Mouse (Mus musculus) brain, adult 2 months (tissue): ENCODE data around the gene Dnajb12.

Source experiments
- DNase-seq: peaks from one replicate; pipeline ENCODE4 v3.0.0; 2011; ENCODE audit warnings: low read depth, low spot score

The Dnajb12 gene

DNA sequence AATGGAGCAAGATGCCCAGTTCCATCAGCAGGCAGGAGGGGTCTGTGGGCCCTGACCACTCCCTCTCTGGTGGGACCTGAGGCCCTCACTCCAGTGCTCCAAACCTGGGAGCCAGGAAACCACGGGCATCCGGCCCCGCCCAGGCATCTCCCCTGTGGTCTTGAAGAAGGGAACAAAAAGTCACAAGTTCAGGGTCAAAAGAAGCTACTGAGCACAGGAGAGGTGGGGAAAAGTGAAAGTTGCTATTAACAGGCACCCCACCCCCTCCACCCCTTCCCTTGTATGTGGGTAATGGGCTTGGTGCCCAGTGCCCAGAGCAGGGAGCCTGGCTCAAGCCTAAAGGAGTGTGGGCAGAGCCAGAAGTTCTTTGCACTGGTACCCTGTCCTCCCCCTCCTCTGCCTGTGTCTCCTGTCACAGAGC is 17.6 kb downstream of the Dnajb12 start:
- DNase-seq = no peak

DNA sequence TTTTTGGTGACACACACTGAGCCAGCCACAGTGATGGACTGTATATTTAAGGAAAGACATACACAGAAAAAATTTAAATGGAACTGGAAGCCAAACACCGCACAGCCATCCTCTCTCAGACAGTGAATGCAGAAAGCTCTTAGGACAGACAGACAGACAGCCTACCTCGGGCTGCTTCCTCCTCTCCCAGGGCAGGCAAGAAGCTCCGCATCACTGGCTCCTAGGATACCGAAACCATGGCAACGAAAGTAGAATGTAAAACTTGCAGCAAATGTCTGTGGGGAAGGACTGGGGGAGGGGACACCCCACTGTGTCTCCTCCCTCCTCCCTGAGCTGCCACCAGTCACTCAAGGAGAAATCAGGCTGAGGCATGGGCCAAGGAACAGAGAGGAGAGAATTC is 18.2 kb downstream of the Dnajb12 start:
- peak; percentile 96 for DNase-seq

DNA sequence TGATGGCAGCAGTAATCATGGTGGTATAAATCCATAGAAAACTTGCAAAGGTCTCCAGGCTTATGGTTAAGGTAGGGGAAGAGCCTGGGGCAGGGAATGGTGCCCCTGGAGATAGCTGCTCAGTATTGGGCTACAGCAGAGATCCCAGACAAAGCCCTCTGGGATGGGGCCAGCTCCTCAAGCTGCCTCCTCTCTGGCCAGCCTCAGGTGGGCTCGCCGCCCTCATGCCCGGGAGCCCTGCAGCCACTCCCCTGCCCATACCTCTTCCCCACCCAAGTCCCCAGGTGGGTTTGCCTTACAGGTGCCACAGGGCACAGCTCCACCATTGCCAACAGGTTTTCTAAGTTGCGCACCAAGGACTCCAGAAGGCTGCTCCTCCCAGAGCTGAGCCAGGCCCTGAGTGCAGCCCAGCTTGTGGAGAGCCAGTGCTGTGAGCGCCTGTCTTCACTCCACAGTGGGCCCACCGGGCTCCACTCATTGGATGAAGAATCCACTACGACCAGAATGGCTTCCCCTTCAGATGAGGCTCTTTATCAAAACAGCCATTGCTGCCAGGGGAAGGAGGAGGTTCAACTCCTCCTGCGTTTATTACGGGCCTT is 18.9 kb downstream of the Dnajb12 start:
- DNase-seq = no peak

DNA sequence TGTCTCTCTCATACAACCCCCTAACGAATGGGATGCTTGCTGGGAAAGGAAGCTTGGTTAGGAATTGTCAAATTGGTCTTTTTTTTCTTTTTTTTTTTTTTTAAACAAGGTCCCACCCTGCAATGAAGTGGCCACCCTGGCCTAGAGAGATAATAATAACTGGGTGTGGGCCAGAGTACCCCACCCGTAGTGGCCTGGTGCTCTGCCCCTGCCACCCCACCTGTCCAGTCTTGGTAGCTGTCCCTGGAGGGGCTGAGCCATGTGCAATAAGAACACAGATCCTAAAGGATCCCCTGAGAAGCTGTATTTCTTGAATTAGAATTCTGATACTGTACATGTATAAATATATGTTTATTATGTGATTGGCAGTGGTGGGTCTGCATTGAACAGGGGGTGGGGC is 19.6 kb downstream of the Dnajb12 start:
- no peak for DNase-seq

DNA sequence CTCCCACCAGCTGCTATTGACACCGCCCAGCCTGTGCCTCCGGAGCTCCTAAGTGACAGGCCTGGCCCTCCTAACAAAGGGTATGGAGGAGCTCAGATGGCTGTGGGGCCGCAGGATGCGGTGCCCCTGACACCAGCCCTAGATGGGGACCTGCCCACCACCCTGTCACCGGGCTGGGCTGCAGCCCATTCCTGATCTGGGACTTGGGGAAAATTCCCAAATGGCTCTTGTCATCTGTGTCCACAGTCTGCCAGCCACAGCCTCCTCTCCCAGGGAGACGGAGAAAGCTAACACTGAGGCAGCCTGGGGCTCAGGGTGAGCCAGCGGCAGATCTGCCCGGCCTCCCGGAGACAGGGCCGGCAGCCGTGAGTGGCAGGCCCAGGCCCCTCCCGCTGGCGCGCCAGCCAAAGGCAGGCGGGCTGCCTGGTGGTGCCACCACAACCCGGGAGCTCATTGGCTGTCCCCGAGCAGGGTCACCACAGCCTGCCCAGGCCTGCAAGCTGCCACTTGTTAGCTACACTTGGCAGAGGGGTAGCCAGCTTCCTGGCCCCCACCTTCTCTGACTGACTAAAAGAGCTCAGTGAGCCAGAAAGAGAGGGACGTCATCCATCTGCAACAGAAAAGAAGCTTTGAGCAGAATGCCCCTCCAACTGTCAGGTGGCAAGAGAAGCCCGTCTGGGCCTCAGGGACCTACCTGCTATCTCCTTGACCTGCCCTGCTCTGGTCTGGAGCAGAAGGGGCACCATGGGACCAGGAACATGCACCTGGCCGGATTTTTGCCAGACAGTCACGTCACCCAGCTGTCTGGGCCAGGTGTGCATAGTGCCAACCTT is 20.2 kb downstream of the Dnajb12 start:
- peak; percentile 99 for DNase-seq

DNA sequence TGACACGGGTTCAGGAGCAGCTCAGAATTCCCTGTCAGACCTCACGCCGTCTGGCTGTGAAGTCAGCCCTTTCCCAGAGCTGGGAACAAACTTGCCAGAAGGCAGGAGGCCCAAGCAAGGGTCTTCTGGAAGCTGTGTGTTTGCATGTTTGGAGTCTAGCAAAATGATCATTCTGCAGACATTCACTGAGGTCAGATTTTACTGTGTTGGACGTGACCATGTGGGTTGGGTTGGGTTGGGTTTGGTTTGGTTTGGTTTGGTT is 20.7 kb downstream of the Dnajb12 start:
- no peak for DNase-seq

DNA sequence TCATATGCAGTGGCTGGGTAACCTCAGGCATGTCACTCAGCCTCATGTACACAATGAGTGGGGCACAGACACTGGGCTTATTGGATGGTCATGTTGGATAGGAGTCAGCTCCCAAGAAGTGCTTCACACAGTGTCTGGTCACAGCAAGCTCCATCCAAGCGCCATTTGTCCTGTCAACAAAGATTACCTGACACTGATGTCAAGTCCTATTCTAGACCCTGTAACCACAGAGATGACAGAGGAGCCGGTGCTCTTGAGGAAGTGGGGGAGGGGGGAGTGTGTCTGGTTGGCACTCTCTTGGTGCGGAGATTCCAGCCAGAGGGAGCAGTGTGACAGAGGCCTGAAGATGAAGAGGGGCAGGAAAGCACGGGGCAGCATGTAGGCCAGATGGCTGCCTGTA is 21.6 kb downstream of the Dnajb12 start:
- DNase-seq = no peak

DNA sequence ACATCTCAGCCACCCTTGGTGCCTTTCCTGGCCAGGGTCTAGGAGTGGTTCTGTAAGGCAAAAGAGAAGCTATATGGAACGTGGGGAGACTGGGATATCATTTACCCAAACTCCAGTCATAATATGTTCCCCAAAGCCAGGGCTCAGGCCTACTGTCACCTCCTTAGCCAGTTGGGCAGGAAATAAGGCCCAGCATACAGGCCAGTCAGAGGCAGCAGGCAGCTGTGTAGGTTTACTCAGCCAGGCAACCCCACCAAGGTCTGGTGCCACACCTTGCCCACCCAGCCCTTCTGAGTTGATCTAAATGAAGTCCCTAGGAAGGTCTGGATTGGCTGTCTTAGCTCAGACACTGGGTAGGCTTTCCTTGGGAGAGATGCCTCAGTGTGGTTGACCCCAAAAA is 22.1 kb downstream of the Dnajb12 start:
- DNase-seq = no peak

DNA sequence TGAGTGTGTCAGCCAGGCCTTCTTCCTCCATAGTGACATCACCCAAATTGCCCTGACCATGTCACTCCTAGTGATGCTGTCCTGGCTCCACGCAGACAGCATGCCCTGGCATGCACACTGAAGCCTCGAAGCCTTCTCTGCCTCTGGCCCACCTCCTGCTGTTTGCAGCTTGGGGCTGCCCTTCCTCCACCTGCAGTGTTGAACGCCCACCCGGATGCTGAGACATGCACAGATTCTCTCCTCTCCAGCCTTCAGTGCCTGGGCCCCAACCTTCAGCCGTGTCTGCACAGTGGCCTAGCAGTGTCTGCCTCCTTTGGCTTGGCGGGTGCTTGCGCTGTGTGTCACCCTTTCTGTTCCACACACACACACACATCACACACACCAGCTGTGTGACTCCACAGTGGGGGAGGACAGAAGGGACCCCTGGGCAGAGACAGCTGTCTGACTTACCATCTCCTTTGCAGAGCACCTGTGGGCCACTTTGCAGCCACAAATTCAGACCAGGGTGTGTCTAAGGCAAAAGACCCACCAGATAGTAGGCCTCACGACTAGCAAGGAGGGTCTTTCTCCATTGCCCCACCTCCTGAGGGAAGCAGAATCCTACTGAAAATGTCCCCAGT is 22.7 kb downstream of the Dnajb12 start:
- DNase-seq = peak; percentile 67

DNA sequence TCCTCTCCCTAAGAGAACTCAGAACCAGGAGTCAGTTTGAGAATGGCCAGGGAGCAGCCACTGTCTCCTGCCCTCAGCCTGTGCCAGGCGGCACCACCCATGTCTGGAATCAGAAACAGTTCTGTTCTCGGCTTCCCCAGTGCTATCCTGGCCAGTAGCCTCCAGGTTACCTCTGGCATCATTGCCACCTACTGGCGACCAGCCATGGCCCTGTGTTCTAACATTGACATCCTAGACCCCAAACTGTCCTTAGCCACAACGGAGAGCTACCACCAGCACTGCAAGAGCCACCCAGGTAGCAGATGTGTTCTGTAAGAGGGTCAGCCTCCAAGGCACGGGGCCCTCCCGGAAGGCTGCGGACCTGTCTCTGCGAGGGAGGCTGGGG is 23.2 kb downstream of the Dnajb12 start:
- no peak for DNase-seq

DNA sequence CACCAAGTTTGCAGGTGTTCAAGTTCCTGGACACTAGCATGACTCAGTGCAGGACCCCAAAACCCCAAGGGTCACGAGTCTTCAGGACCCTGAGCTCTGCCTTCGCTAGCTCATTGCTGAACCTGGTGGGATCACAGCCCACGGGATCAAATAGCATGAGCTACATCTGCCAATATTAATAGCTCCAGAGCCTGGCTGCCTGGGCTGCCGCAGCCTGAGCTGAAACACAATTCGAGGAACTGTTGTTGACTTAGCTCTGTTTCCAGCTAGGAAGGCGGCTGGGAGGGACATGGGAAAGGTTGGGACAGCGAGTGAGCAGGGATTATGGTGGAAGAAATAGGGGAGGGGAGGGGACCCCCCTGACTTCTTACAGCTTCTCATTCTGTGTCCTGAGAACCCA is 23.8 kb downstream of the Dnajb12 start:
- no peak for DNase-seq

DNA sequence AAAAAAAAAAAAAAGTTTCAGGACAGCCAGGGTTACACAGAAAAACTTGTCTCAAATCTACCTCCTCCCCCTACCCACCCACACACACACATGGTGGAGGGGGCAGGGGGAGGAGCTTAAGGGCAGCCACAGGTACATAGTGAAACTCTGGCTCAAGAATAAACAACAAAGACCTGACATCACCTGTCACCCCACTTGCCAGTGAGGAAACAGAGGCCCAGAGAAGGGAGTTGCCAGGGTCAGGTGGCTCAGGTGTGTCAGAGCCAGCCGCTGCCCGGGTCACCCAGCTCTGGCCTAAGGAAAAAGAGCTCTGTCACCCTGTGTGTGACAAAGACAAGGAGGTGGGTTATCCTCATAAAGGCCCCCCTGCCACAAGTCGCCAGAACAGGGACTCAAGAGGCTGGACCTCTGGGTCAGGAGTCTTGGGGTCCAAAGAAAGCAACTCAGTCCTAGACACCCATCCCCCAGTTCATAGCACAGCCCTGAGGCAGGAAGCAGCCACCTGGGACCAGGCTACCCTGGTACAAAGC is 27.8 kb downstream of the Dnajb12 start:
- no peak for DNase-seq

DNA sequence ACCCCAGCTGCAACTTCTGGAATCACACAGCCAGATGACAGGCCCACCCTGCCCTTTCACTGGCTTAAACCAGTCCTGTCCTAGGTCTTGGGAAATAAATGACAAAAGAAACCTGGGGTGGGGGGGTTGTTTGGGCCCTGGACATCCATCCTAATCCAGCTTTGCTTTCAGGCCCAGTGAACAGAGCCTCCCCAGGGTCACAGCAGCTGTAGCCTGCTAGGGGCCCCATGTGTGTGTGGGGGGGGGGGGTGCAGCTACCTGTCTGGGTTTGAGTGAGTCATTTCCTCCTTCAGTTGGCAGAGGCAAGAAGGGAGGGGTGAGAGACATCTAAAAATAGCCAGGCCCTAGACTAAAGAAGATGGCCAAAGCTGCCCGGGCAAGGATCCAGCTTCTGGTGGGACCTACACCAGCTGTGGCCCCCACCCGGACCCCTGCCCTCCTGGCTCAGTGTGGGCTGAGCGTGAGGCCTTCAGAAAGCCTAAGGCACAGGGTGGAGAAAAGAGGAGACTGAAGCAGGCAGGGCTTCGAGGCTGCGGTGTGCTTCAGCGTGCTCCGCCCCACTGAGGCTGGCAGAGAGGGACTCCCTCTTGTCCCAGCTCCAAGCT is 28.4 kb downstream of the Dnajb12 start:
- DNase-seq = peak; percentile 80

DNA sequence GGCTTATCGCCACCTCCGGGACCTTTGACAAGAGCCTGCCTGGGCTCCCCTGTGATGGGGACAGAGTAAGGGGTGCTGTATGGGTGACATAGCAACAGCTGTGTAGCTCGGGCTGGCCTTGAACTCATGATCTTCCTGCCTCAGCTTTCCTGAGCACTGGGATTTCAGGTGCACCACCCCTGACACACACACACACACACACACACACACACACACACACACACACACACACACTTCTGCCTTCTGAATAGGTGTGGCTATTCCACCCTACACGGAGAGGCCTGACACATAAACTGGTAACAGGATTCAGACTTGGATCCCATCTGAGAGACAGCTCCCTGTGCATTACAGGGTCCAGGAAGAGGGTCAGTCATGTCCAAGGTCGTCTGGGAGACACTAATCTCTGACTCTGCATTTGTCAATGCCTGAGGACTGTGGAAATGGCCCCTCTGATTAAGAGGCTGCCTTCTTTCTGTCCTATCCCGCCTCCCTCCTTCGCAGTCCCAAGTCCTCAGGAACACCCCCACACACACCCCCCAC is 29.5 kb downstream of the Dnajb12 start:
- DNase-seq = no peak

DNA sequence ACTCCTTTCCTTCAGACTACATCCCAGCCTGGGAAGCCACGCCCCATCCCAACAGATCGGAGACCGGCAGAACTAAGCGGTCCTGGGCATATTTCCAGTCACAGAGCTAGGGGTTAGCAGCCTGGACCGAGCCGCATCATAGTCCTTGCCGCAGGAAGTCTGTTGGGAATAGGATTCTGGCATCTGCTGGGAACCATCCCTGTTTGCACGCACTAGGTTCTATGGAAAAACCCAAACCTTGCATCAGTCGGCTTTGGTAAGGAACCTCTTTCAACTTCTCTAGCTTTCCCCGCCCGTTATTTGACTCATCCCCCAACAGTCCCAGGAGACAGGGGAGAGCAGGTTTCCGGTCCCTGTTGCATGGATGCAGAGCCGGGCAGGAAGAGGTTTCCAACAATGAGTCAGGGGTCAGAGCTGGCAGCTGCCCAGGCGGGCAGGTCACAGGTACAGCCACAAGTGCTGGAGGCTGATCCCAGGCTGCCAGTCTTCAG is 30.0 kb downstream of the Dnajb12 start:
- DNase-seq = peak; percentile 68

DNA sequence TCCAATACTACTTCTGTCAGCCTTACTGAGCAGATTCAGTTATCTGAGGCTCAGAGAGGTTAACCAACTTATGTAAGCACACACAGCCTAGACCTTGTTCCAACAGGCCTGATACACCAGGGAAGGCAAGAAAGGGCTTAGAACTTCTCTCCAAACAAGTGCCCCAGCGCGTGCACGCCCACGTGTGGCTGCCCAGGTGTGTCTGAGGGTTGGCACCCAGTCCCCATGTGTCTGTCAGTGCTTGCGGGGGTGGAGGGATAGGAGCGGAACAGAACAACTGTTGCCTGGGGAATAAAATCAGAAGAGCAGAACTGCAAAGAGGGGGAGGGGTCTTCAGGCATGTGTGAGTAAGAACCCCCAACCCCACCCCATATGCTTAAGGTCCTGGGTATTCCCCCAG is 31.7 kb downstream of the Dnajb12 start:
- no peak for DNase-seq

DNA sequence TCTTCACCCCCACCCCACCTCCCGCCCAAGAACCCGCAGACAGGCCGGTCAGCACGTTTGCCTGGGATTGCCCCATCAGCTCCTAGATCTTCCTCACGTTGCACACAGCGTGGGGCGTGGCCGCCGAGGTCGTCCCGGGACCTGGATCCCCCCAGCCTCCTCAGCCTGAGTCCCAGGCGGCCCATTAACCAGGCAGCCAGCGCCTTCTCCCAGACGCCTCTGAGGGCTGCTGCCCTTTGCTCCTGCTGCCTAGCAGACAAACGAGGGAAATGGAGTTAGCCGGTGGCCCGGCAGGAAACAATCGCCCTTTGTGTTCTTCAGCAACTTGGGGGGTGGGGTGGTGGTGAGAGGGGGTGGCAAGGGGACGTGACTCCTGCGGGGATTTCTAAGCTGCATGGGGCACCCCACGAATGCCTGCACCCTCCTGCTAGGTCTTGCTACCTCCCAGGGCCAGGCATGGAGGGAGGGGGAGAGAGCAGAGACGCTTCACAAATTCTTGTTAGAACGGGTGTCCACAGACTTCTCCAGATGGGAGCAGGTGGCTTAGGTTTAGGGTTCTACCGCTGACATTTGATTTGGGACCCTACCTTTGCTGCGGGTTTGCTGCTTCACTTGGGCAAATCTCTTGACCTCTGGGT is 32.3 kb downstream of the Dnajb12 start:
- no peak for DNase-seq

DNA sequence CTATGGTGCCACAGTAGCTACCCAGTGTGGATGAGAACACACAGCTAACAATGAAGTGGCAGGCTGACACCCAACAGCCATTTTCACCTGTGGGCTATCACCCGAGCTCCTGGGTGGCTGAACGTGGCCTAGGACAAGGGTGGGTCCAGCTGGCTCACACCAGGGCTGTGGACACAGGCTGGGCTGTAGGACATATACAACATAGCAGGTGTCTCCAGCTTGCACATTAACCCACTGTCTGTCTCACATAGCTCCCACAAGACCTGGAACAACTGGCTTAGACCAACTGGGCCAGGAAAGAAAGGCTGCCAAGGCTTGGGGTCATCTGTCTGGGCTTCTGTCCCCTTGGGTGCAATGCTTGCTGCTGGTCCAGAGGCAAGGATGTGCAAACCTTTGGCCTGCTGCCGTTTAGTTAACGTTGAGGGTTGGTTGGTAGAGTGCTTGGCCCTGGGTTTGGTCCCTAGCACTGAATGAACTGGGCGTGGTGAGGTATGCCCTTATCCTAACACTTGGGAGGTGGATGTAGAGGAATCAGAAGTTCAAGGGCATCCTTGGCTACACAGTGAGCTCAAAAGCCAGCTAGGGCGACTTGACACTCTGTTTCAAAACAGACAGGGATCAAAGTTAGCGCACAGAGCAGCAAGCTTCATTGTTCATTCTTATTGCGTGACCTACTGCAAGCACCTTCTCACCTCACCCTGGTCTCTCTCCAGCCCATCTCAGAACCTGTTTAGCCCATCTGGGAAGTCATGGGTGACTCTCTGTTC is 36.0 kb downstream of the Dnajb12 start:
- DNase-seq = no peak

DNA sequence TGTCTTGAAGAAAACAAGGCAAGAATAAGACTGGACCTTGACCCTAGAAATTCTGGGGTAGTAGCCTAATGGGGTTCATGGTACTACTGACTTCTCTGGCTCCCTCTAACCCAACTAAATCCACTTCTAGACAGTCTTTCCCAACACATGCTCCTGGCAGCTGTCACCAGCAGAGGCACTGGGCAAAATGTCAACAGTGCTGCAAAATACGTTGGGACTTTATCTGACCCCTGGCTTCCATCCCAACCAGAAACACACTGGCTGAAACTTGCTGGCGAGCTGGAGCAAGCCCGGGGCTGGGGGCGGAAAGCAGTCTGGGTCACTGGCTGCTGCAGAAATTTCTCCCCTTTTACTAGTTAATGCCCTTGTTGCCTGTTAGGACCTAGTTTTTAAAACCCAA is 36.8 kb downstream of the Dnajb12 start:
- peak; percentile 61 for DNase-seq

DNA sequence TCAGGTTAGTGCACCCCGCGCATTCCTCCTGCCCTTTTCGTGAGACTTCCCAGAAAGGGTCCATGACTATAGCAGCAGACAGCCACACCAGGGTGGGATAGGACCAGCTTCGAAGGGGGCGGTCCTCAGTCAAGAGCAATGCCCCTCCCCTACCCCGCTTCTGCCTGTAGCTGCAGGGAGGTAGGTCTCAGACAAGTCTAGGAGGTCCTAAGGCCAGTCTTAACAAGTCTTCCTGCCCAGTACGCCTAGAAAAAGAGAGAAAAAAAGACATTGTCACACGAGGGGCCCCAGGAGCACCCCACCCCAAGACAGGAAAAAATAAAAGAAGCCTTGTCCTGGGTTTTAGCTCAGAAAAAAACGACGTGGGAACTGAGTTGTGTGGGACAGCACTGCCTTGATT is 37.3 kb downstream of the Dnajb12 start:
- no peak for DNase-seq

DNA sequence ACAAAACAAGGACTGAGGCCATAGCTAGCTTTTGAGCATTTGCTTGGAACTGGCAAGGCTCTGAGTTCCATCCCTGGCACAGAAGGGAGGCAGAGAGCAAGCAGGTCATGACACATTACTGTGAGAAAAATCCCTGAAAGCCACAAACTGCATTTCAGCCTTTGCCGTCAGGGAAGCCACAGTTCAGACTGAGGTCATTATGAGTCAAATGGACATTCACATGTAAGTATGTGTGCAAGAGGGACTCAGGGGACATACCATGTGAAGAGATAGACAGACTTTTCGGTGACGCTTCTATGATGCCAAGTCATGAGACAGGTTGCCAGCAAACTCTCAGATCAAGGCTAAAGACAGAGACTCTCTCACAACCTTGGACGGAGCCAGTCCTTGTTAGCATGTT is 38.8 kb downstream of the Dnajb12 start:
- no peak for DNase-seq
